Mouse (Mus musculus) splenic B cell, adult 2 months (primary cell): ENCODE data around the gene Agtrap.

Source experiments
- DNase-seq: peaks from one replicate; pipeline ENCODE4 v3.0.0-alpha.2; 2011; ENCODE audit warnings: low read depth, low spot score
- H3K27me3 ChIP-seq: 2 replicates; pipeline ENCODE4 v1.6.1; 2012; ENCODE audit warnings: mild to moderate bottlenecking, low read length, moderate library complexity, mixed read lengths; ENCODE audit not compliant: control insufficient read depth, poor library complexity, insufficient read depth, severe bottlenecking
- H3K36me3 ChIP-seq: 2 replicates; pipeline ENCODE4 v1.6.1; 2012; ENCODE audit warnings: mild to moderate bottlenecking, low read length, moderate library complexity, mixed read lengths; ENCODE audit not compliant: control insufficient read depth, poor library complexity, insufficient read depth, severe bottlenecking

Gene Agtrap

DNA sequence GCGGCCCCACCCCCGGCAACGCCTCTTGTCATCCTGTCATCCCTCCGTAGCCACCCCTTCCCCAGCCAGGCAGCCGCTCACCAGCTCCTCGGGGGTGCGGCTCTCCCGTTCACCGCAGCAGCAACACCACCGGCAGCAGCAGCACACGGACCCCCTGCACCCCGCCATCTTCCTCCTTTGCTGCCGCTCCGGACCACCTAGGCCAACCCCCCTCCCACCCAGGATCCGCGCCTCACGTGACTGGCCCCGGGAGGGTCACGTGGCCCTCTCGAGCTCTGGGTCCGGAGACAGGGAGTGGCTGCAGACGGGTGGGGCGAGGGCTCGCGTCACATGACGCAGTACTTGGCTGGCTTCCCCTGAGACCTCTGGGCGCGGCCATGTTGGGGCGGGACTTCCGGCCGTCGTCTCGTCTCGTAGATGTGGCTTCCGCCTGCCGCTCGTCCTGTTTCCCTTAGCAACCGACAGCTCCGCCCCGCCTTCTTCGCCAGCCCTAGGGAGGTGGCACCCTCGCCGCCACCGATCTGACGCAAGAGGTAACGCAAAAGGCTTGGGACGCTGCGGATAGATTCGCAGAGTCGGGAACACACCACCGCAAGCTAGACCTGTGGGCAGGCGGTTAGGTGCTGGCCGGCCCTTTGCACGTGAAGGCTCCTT, 49.1 kb downstream of the Agtrap start, which contains the start of the genes Clcn6 and Mthfr:
Gene Clcn6, minus strand, starts transcription at position 222 of the 654 bp plus-strand sequence.
Gene Mthfr, plus strand, starts transcription at position 478 of the 654 bp plus-strand sequence.
- Histone ChIP-seq H3K27me3 (no peaks in the 10 kb centered on the region), H3K36me3 (no peaks in the 10 kb centered on the region)
- peak; percentile 99 for DNase-seq

DNA sequence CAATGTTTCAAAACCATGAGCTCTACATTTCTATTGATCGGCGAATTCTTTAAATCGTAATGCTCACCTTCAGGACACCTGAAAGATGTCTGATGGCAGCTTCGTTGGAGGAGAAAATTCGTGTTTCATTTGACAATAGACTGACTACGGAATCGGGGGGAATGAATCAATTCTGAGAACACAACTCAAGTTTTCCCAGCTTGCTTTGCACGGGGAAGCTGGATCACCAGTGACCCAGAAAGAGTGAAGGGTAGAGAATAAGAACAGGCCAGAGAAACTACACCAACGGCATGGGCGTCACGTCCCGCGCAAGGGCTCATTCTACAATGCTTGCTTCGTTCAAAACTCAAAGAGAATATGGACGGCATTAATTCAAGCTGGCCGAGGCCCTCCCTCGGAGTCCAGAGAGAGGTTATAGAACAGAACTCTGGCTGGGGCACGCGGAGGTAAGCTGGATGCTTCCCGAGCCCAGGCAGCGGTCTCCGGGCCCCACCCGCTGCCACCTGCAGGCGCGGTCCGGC, 49.7 kb downstream of the Agtrap start:
- Histone ChIP-seq H3K27me3 (no peaks in the 10 kb centered on the region), H3K36me3 (no peaks in the 10 kb centered on the region)
- no peak for DNase-seq

GRCm38 (mm10) chr4:148035440-148035839, 52.4 kb downstream of the Agtrap start:
- no peak for DNase-seq
- peaks cover 4% of the 10 kb centered on the region; the same call in 1 of the 2 replicates for H3K36me3 ChIP-seq

GRCm38 (mm10) chr4:148033858-148034410, 53.9 kb downstream of the Agtrap start:
- peaks cover 4% of the 10 kb centered on the region; the same call in 1 of the 2 replicates for H3K36me3 ChIP-seq
- no peak for DNase-seq
- no peaks in the 10 kb centered on the region for H3K27me3 ChIP-seq

More at GRCm38 (mm10) chr4:148035440-148035839, 52.4 kb downstream of the Agtrap start:
- no peaks in the 10 kb centered on the region for H3K27me3 ChIP-seq

DNA sequence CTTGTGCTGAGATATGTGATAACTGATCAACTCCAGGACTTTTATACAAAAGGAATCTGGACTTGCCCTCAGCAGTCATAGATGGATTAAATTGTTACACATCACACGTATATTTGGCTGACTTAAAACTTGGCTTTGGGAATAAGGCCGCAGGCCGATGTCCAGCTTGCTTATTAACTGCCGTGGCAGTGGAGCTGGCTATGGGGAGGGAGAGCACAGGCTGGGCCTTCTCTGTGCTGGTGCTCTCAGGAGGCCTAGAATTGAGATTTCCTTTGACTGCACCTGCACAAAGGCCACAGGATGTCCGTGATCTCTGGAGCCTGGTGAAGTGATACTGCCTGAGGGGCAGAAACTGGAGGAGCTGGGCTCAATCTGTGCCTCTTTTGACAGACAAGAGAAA, 57.3 kb downstream of the Agtrap start:
- H3K36me3 ChIP-seq = peaks cover 6% of the 10 kb centered on the region; the same call in 1 of the 2 replicates
- DNase-seq = no peak
- H3K27me3 ChIP-seq = no peaks in the 10 kb centered on the region

GRCm38 (mm10) chr4:148029297-148029696, 58.5 kb downstream of the Agtrap start:
- peaks cover 6% of the 10 kb centered on the region; the same call in 1 of the 2 replicates for H3K36me3 ChIP-seq
- DNase-seq = no peak
- H3K27me3 ChIP-seq = no peaks in the 10 kb centered on the region
